Mouse (Mus musculus) intestine, embryonic 14.5 days (tissue): ENCODE measurements around the gene Edc4. TPM values are rescaled to one million over a fixed set of nuclear protein-coding genes. Genes with fewer than 3 reads are reported as not detected.

Experiments
- ATAC-seq: fragments of 200-750 bp; cut with Nextera tagmentation; replicated peaks from 2 replicates; pipeline ENCODE4 v1.8.0; 2017; ENCODE audit warnings: low read depth, moderate number of reproducible peaks, moderate TSS enrichment, moderate library complexity; ENCODE audit not compliant: low FRiP score, low TSS enrichment
- DNase-seq: peaks from one replicate; pipeline ENCODE4 v3.0.0-alpha.2; 2018; ENCODE audit warnings: low spot score
- H3K27ac ChIP-seq: fragments of 300-500 bp; sonication (generic); 2 replicates; pipeline ENCODE4 v1.5.1; 2014; ENCODE audit warnings: low read depth, mild to moderate bottlenecking, control low read depth
- H3K27me3 ChIP-seq: fragments of 300-500 bp; sonication (generic); replicated peaks from 2 replicates; pipeline ENCODE4 v1.6.1; 2014; ENCODE audit warnings: low read length, control low read depth; ENCODE audit not compliant: control insufficient read depth, insufficient read depth
- H3K36me3 ChIP-seq: fragments of 300-500 bp; sonication (generic); 2 replicates; pipeline ENCODE4 v1.6.1; 2014; ENCODE audit warnings: low read length, control low read depth; ENCODE audit not compliant: control insufficient read depth, insufficient read depth
- H3K4me1 ChIP-seq: fragments of 300-500 bp; sonication (generic); replicated peaks from 2 replicates; pipeline ENCODE4 v1.6.1; 2014; ENCODE audit warnings: low read length, control low read depth, mixed read lengths; ENCODE audit not compliant: control insufficient read depth, insufficient read depth
- H3K4me2 ChIP-seq: fragments of 300-500 bp; sonication (generic); 2 replicates; pipeline ENCODE4 v1.6.1; 2014; ENCODE audit warnings: low read length
- H3K4me3 ChIP-seq: fragments of 300-500 bp; sonication (generic); 2 replicates; pipeline ENCODE4 v1.5.1; 2014; ENCODE audit warnings: low read depth, low read length, control low read depth, mixed read lengths
- H3K9ac ChIP-seq: fragments of 300-500 bp; sonication (generic); 2 replicates; pipeline ENCODE4 v1.6.1; 2014; ENCODE audit warnings: mild to moderate bottlenecking, low read length
- H3K9me3 ChIP-seq: fragments of 300-500 bp; sonication (generic); 2 replicates; pipeline ENCODE4 v1.6.1; 2016; ENCODE audit warnings: low read length, control low read depth; ENCODE audit not compliant: control insufficient read depth
- WGBS: fragments of 180-500 bp; shearing (Covaris S2); extraction: QIAGEN DNeasy Blood & Tissue Kit; methylation state at CpG from one replicate; pipeline ENCODE4 v1.1.7; 2014; 5-methylcytosine and 5-hydroxymethylcytosine counted together
- polyA plus RNA-seq: library from polyadenylated mRNA; unstranded; fragments of >200 nt; fragmentation: Nextera tagmentation; extraction: Ambion mirVana; gene quantifications from 2 replicates; pipeline ENCODE4 v1.2.1, GENCODE M21; 2014

Gene Edc4
- polyA plus RNA-seq, 1 experiment from 2014 or later, result 37.0 TPM

DNA sequence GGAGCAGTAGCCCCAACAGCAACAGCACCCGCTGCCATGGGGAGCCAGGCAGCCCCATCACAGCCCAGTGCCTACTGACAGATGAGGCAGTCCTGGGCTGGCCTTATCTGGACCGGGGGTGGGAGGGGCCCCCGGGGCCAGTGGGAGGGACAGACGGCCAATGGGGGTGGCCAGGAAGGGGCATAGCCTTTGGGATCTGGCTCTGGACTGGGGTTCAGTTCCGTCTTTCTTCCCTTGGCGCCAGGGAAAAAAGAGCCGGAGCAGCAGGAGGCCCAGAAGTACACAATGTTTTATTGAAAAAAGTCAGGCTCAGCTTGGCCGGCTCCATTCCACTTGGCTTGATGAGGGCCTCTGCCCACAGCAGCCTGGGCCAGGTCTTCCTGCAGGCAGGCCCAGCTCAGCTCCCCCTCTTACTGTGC lies 62.6 kb downstream of the Edc4 start, which contains the start of gene Lcat:
TSS of gene Lcat (minus strand) at position 62 of the 419 bp plus-strand sequence.
- ATAC-seq (no peak), DNase-seq (no peak)
- 83% methylated on average over 8 of the region's 8 CpGs for WGBS
- Histone ChIP-seq H3K27me3 (no peaks in the 10 kb centered on the region), H3K27ac (no peak within 1 kb of the TSS), H3K36me3 (peaks cover 64% of the 10 kb centered on the region), H3K4me3 (no peak within 1 kb of the TSS), H3K9me3 (no peaks in the 10 kb centered on the region), H3K4me2 (no peak within 1 kb of the TSS), H3K4me1 (0 out of 2 replicates have a peak, but pooled peaks cover under 1% of the 10 kb centered on the region), H3K9ac (no peak within 1 kb of the TSS)

Other genes starting within 250 kb of the Edc4 start
- 93.3 and 95.1 TPM in 2 replicates for gene Ctcf, start 244.3 kb upstream of the Edc4 start, polyA plus RNA-seq
- 1.1 and 1.5 TPM in 2 replicates for gene Agrp, start 243.5 kb upstream of the Edc4 start, polyA plus RNA-seq
- 1.0 and 1.1 TPM in 2 replicates for gene Carmil2, start 194.6 kb upstream of the Edc4 start, polyA plus RNA-seq
- 56.9 and 61.8 TPM in 2 replicates for gene Acd, start 179.8 kb upstream of the Edc4 start, polyA plus RNA-seq
- gene Pard6a, start 179.7 kb upstream of the Edc4 start, polyA plus RNA-seq, result 16.0 and 17.5 TPM in 2 replicates
- gene 4933405L10Rik, start 173.2 kb upstream of the Edc4 start, polyA plus RNA-seq, result not detected in 2 replicates
- 22.6 and 23.2 TPM in 2 replicates for gene Enkd1, start 172.7 kb upstream of the Edc4 start, polyA plus RNA-seq
- gene Gfod2, start 122.2 kb upstream of the Edc4 start, polyA plus RNA-seq, result 11.3 and 11.8 TPM in 2 replicates
- gene Ranbp10, start 53.5 kb upstream of the Edc4 start, polyA plus RNA-seq, result 11.6 and 11.7 TPM in 2 replicates
- gene Tsnaxip1, start 53.1 kb upstream of the Edc4 start, polyA plus RNA-seq, result 0.11 TPM in 1 of 2 replicates, not detected in the other
- gene Cenpt, start 27.6 kb upstream of the Edc4 start, polyA plus RNA-seq, result 39.2 and 40.1 TPM in 2 replicates
- gene Thap11, start 25.7 kb upstream of the Edc4 start, polyA plus RNA-seq, result 58.0 and 61.1 TPM in 2 replicates
- gene Nutf2, start 20.3 kb upstream of the Edc4 start, polyA plus RNA-seq, result 302 and 316 TPM in 2 replicates
- 0.32 and 0.97 TPM in 2 replicates for gene Nrn1l, start 12.7 kb downstream of the Edc4 start, polyA plus RNA-seq
- 30.0 and 31.7 TPM in 2 replicates for gene Pskh1, start 19.6 kb downstream of the Edc4 start, polyA plus RNA-seq
- gene Ctrl, start 53.0 kb downstream of the Edc4 start, polyA plus RNA-seq, result 1.0 and 1.4 TPM in 2 replicates
- gene Psmb10, start 57.6 kb downstream of the Edc4 start, polyA plus RNA-seq, result 64.2 and 64.8 TPM in 2 replicates
- gene Lcat, start 62.5 kb downstream of the Edc4 start, polyA plus RNA-seq, result 1.2 and 1.4 TPM in 2 replicates
- 27.8 and 28.6 TPM in 2 replicates for gene Slc12a4, start 85.2 kb downstream of the Edc4 start, polyA plus RNA-seq
- gene Dpep3, start 98.5 kb downstream of the Edc4 start, polyA plus RNA-seq, result not detected in 2 replicates
- 18.3 and 18.7 TPM in 2 replicates for gene Dus2, start 110.5 kb downstream of the Edc4 start, polyA plus RNA-seq
- not detected in 2 replicates for gene Dpep2nb, start 125.1 kb downstream of the Edc4 start, polyA plus RNA-seq
- 16.9 and 17.9 TPM in 2 replicates for gene Ddx28, start 131.0 kb downstream of the Edc4 start, polyA plus RNA-seq
- 6.9 and 7.6 TPM in 2 replicates for gene Nfatc3, start 178.0 kb downstream of the Edc4 start, polyA plus RNA-seq